Mouse (Mus musculus) MEL-GATA-1-ER (cell line): Measurements from ENCODE around the gene Rab5c.

ENCODE experiments used
- DNase-seq: peaks from one replicate; pipeline ENCODE4 v3.0.0-alpha.2; 2012; ENCODE audit warnings: low read depth; ENCODE audit errors: extremely low read depth

Rab5c gene

DNA sequence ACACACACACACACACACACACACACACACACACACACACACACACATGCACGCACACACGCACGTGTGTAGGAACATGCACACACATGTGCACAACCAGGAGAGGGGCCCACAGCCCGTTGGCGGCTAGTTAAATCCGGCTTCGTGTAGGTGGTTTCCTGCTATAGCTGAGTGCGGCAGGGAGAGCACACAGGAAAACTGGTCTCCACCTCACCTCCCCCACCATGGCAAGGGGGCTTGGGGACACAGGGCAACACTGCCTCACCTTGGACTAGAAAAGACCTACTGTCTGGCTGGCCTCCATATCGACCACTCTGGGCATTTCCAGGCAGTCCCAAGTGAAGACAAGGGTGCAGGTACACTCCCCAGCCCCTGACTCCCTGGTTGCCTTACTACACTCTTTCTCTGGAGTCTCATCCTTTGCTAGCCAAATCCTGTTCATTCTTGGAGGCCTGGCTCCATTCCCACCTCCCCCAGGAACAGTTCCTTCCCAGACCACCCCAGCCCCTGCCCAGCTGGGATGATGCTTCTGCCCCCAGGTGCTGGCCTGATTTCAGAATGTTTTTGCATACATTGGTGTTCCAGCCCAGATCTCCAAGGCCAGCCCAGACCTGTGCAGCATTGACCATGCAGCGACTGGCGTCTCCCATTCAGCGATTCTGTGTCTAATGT is 16.1 kb upstream of the Rab5c start:
- no peak for DNase-seq

DNA sequence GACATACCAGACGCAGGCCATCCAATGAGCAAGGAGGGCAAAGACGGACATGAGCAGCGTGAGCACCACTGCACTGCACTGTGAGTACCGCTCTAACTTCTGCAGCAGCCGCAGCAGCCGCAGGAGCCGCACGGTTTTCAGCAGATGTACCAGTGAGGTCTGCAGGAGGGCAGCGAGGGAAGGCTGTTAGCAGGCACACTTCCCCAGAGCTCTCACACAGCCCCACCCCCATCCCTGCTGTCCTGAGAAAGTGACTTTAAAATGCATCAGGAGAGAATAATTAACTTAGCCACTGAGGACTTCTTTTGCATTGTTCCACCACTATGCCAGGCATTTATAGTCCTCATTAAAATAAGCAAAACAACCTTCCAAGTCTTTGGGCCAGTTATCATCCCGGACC is 14.3 kb upstream of the Rab5c start:
- DNase-seq = no peak

DNA sequence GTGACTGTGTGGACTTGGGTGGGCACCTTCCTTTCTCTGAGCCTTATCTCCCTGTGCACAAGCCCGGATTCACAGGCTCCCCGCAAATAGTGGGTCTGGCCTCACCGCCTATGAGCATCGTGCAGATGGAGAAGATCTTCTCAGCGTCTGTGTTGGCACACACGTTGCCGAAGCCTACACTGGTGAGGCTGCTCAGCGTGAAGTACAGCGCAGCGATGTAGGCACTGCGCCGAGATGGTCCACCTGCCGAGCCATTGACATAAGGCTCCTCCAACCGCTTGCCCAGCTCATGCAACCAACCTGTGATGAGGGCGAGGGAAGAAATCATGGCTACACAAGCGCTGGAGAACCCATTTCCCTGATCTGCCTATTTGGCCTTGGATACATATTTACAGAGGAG is 12.1 kb upstream of the Rab5c start:
- DNase-seq = no peak

DNA sequence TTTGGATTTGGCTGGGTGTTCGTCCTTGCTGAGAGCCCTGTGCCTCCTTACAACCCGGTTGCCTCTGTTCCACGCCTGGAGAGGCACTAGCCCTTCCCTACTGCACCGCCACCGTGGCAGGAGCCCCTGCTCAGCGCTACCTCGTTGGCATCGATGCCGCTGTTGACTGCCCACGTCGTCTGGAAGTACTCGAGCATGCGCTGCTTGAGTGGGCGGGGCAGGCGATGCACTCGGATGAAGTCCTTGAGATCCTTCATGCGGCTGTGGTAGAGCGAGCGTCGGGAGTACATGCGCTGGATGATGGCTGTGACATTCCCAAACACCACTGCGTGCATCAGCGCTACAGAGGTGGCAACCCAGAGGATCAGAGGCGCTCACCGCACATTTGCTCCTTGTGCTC is 11.5 kb upstream of the Rab5c start:
- no peak for DNase-seq

DNA sequence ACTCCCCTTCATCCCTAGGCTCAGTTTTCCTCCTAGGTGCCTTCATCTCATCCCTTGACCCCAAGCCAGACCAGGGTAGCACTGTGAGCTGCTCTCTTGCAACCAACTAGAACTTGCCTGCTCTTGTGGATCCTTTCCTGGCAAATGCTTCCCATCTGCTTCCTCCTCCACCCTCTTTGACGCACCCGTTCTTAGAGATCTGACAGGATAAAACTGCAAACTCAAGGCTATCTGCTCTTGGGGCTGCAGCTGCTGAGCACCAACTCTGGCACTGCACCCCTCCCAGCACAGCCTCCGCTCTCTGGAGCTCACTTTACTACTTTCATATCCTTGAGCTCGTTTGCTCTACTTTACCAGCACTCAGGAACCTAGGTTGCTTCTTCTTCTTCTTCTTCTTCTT is 10.6 kb upstream of the Rab5c start:
- DNase-seq = no peak

DNA sequence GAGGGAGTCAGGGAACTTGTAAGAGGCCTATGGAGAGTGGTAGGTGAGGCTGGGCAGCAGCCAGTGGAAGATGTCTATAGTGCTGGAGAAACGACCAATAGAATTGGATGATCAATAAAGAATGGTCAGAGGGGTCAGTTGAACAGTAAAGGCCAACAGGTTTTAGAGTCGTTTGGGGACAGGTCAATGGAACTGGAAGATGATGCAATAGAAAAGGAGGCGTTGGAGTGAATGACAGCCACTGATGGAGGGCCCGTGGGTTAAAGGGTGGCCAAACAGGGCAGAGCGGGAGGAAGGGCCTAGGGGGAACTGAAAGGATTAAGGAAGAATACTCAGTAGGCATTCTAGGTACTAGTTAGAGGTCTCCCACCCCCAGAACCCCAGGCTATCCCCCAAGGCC is 9.1 kb upstream of the Rab5c start:
- DNase-seq = no peak

DNA sequence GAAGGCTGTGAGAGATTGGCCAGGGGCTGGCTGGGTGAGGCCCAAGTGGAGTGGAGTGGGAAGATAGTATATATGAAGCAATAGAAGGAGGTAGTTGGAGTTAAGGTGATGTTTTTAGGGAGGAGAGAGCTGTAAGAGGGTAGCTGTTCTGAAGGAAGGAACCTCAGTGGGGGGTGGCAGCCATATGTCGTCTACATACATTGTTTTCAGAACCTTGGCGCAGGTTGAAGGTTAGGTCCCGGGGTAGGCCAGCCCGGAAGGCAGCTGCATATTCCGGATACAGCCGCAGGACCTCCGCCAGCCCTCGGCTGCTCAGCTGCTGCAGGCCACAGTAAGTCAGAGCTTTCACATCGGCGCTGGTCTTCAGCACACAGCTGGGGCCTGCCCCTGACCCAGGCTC is 8.5 kb upstream of the Rab5c start:
- no peak for DNase-seq

DNA sequence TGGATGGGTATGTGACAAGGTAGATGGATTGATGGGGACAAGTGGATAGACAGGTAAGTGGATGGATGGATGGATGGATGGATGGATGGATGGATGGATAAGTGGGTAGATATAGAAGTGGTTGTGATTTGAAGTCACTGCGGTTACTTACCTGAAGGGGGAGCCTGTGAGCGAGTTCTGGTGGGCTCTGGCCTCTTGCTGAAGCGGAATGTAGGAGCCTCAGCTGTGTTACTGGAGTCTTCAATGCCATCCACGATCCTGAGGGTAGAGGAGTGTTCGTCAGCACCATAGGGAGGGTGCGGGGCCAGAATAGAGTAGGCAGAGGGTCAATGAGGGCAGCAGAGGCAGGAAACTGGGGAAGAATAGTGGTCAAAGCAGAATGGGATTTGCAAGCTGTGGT is 7.1 kb upstream of the Rab5c start:
- no peak for DNase-seq

DNA sequence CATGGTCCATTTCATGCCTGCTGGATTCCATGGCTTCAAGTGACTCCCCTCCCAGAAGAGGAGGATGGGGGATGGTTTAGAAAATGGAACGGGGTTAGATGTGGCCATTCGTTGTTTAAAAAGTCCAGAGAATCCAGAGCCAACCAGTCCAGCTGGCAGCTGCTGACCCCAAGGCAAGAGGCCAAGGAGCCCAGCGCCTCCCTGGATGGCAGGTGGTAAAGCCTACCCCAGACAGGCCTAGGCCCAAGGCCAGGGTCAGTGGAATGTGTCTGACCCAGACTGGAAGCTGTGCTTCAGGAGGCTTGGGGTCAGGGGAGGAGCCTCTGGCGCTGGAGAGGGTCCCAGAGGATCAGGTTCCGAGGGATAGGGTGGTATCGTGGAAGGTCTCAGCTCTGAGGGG is 3.3 kb upstream of the Rab5c start:
- no peak for DNase-seq

DNA sequence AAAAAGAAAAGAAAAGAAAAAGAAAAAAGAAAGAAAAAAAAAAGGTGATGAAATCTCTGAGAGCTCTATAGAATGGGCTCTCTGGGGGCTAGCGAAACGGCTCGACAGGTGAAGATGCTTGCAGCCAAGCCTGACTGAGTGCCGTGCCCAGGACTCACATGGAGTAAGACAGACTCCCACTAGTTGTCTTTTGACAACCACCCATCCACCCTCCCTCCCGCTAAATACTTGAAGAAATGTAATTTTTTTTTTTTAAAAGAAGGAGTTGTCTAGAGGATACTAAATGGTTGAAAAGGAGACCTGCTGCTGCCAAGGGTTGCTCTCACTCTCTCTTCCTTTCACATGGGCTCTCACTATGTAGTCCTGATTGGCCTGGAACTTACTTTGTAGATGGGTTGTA is 734 bp upstream of the Rab5c start:
- no peak for DNase-seq

DNA sequence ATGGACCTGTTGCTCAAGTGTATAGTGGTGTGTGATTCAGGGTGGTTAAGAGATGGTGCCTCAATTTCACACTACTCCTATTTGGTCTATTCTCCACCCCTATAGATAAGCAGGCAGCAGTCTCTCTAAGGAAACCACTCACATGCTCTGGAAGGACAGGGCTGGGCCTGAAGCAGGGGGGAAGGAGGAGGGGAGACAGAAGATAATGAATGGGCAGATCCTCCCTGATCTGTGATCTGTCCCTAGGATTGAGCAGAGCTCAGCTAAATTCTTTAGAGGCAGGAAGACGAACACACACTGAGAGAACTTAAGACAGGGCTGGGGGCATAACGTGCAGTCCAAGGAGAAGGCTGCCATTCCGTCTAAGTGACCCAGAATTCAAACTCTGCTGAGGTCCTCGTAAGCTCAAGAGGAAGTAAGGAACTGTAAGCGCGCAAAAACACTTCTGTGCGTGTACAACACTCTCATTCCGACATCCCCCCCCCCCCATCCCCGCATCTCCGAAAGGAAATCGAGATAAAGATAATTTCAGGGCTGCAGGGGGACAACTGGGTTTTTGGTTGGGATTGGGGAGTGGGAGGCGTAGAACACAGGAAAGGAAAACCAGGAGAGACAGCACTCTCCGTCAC is 796 bp downstream of the Rab5c start:
- peak; percentile 93 for DNase-seq

DNA sequence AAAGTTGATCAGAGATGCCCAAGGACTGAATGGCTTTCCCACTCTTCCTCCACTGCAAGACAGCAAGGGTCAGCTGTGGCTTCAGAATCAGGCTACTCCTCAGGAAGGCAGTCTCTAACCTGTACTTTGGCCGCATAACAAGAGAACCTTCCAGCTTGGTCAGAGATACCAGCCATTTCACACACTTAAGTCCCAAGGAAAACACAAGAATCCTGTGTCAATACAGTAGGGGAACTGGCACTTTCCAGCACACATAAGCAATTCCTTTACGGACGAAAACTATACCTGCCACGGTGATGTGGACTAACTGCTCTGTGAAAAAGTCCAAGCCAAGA is 1.3 kb downstream of the Rab5c start:
- no peak for DNase-seq

DNA sequence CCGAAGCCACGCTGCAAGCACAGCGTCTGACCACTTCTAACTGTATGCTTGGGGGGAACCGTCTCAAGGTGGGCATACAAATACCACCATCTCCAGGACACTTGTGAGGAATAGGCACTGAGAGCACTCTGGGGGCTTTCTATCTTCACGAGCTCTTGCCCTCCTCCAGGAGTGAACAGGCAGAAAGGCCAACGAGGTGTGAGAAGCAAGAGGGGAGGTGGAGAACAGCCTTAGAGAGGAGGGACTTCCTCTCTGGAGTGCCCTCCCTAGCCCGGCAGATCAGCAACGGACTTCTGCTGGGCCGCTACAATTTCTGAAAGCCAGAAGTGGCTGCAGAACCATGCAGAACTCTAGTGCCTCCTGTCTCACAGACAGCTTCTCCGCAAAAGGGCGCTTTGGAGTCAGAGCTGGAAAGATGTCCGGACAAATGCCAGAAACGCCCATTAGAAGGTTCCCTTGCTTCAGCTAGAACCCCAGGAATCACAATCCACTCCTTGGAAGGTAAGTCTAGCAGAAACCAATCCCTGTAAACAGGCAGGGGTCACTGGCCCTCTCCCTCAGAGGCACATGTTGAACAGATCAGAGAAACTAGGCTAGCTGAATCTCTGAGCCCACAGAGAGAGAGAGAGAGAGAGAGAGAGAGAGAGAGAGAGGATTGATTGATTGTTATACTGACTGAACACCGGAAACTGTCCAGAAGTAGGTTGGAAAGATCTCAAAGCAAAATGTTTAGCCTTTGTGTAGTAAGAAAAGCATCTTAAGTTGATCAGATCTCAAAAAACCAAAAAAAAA is 1.9 kb downstream of the Rab5c start:
- DNase-seq = peak; percentile 46

DNA sequence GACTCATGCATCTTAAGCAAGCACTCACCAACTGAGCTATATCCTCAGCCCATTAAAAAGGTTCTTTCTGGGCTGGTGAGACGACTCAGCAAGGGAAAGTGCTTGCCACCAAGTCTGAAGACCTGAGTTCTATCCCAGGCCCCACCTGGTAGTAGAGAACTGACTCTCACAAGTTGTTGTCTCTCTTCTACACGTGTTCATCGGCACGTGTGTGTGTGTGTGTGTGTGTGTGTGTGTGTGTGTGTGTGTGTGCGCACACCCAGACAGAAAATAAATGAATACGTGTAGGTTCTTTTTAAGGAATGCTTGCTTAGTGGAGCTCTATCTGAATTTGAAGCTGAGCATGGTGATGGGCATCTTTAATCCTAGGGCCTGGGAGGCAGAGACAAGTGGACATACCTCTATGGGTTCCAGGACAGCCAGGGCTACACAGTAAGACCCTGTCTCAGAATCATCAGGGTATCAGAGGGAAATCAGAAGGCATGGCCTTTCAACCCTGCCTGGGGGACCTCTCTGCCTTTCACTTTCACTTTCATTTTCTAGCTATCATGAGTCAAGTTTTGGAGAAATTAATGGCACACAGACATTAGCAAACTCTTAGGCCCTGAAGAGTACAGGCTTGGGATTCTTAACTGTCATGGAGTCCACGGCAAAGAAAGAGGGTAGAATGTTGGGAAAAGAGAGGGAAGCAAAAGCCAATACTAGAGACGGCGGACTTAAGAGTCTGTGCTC is 2.7 kb downstream of the Rab5c start:
- no peak for DNase-seq

DNA sequence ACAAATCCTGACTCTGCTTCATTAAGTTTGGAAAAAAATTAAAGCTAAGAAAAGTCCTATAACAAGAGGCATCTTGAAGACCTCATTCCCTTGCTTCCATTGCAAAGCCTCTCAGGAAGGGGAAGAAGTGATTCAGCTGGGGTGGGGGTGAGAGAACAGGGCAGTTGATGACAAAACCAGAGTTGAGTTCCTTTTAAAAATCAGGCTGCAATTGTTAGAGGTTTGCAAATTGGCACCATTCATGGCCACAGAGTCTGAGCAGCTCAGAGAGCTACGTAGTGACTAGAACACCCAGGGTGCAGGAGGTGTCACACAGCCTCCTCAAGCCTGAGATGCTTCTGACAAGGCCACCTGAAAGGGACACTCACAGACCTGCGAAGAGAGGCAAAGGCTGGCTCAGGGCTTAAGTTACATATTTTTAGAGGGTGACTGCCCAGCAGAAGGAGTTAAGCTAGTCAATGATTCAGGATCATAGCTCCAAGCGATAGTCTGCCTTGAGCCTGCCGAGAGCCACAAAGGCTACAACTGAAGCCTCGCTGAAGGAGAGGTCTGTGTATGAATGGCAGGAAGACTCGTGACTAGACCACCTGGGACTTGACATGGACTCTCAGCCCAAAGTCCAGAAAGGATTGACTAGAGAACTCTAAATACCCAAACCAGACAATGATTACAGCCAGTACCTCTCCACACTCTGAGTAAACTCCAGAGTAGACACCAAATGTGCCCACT is 7.4 kb downstream of the Rab5c start:
- DNase-seq = no peak

DNA sequence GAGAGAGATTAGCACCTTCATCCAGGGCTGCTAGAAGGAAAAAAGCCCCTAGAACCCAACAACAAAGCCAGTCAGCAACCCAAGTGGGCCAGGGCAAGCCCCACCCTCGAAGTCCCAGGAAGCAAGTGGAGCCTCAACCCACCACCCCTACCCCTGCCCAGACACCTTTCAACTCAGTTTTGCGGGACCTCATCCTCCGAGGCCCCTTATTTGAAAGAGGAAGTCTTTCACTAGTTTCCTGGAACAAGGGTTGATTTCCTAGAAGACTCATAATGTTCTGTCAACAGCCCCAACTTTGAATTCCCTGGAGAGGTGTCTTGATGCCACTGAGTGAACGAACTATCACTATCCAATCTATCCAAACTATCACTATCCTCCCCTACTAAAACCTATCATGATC is 8.0 kb downstream of the Rab5c start:
- DNase-seq = peak; percentile 80

DNA sequence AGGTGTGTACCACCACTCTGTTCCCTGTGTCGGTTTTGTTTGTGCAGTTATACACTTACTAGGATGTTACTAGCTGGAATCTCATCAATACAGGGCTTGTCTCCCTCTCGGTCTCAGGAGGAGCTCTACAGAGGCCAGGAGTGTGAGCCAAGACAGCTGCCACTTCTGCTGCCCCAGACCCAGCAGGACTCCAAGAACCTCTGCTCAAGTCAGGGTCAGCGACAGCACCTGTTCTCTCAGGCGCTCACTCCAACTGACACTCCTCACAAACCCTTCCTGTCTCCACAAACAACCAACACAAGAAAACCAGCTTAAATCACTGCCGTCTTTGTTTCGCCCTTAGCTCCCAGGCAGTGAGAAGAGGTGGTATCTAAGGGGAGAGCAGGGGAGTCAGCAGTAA is 9.4 kb downstream of the Rab5c start:
- no peak for DNase-seq

DNA sequence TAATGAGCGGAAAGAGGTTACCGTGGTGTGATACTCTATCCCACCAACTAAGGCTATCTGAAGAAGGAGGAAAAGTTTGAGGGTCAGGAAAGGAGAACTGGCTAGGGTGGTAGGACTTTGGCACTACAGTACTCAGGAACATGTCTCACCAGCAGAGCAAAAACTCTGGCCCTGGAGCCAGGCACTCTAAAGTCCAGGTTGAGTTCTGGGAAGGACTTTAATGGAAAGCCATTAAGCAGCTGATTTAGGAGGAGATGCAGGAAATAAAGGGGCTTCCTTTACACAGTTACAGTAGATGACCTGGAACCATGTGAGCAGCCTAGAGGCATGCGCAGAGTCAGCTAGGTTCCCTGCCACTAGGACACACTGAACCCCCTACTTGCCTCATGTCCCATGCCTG is 10.8 kb downstream of the Rab5c start:
- DNase-seq = no peak

DNA sequence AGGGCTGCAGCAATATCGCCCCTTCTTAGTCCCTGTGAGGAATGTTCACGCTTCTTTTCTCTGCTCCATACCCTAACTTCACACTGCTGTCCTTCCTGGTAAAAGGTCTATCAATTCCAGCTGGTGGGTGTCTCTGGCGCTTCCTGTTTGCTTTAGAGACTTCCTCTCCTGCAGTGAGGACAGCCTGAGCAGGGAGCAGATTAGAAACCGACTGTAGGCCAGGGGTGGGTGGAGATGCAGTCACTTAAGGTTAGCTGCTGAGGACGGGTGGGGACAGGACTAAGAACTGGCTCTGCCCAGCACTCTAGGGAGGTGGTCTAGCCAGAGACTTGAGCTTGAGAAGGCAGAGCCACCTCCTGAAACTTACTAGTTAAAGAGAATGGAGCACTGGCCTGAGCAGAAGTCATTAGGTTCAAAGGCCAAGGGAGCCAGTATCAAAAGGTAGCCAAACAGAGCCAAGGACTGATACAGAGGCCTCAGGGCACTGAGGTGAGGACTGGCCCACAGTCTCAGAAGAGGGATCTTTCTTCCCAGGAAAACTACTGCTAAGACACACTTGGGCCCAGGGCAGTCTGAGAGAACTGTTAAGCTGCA is 13.0 kb downstream of the Rab5c start:
- DNase-seq = peak; percentile 69

DNA sequence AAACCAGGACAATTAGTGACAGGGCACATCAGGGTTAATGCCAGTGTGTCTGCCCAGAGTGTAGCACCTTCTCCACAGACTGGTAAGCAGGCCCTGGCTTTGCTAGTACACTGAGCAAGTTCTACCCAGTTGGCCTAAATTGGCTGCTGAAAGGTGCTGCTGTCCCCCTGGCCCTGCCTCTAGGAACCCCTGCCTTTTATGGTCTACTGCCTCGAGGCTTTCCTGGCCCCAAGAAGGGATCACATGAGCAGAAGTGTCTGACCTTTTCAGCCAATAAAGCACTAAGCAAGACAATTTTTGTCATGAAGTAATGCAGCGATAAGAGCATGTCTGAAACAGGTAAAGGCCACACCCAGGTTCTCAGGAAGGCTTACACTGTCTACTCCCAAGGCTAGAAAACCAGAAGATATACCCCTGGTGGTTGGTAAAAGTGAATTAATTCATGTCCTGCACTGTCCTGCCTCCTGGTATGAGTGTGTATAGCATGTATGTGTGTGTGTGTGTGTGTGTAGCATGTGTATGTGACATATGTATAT is 15.5 kb downstream of the Rab5c start:
- no peak for DNase-seq
